Mouse (Mus musculus) CH12.LX (cell line): ENCODE results near the gene Rhbdf2. TPM values are rescaled to one million over a fixed set of nuclear protein-coding genes. Genes with fewer than 3 reads are reported as not detected.

ENCODE experiments used
- DNase-seq: peaks from one replicate; pipeline ENCODE4 v3.0.0-alpha.2; 2013; ENCODE audit errors: extremely low read depth
- H3K27ac ChIP-seq: 2 replicates; pipeline ENCODE4 v1.5.1; 2012; ENCODE audit warnings: low read depth, mild to moderate bottlenecking, control low read depth, moderate library complexity; ENCODE audit not compliant: insufficient read depth
- H3K27me3 ChIP-seq: replicated peaks from 2 replicates; pipeline ENCODE3; 2012; ENCODE audit warnings: inconsistent platforms
- H3K36me3 ChIP-seq, 2 experiments: replicated peaks in 1 of 2; 2 replicates each; pipeline versions ENCODE3 to v1.6.1; 2012; ENCODE audit warnings: inconsistent platforms in 1 of 2, low read length in 1 of 2, mild to moderate bottlenecking in 1 of 2, mixed read lengths in 1 of 2, moderate library complexity in 1 of 2; ENCODE audit not compliant: control insufficient read depth in 1 of 2, insufficient read depth in 1 of 2
- H3K4me1 ChIP-seq, 2 experiments: 2 replicates each; pipeline ENCODE4 v1.6.1; 2012; ENCODE audit warnings: inconsistent platforms in 1 of 2, moderate library complexity in 1 of 2; ENCODE audit not compliant: insufficient read depth in 2 of 2, control insufficient read depth in 1 of 2
- H3K4me2 ChIP-seq: 2 replicates; pipeline ENCODE4 v1.6.1; 2012; ENCODE audit warnings: low read depth, mild to moderate bottlenecking, control low read depth; ENCODE audit not compliant: poor library complexity, insufficient read depth, severe bottlenecking
- H3K4me3 ChIP-seq, 3 experiments: fragments of 150-350 bp in 1 of 3; sonication (generic) in 1 of 3; replicated peaks in 1 of 3; 2 replicates each; pipeline versions ENCODE3 to v1.5.1; 2011 to 2012; ENCODE audit warnings: low read depth in 2 of 3, low read length in 2 of 3, mild to moderate bottlenecking in 2 of 3, moderate library complexity in 2 of 3, control low read depth in 1 of 3, improper control_type of control experiment in 1 of 3, inconsistent platforms in 1 of 3, mixed read lengths in 1 of 3; ENCODE audit not compliant: poor library complexity in 1 of 3
- H3K79me2 ChIP-seq: replicated peaks from 2 replicates; pipeline ENCODE4 v1.6.1; 2012; ENCODE audit warnings: mild to moderate bottlenecking, moderate library complexity; ENCODE audit not compliant: control insufficient read depth, poor library complexity, insufficient read depth, severe bottlenecking; ENCODE audit errors: extremely low read depth
- H3K9ac ChIP-seq: 2 replicates; pipeline ENCODE4 v1.6.1; 2012; ENCODE audit warnings: low read depth, mild to moderate bottlenecking, control low read depth, moderate library complexity; ENCODE audit not compliant: insufficient read depth
- H3K9me3 ChIP-seq: replicated peaks from 2 replicates; pipeline ENCODE3; 2012; ENCODE audit warnings: low read length, inconsistent platforms, mixed read lengths
- CTCF ChIP-seq, 2 experiments: IDR thresholded peaks in 1 of 2; conservative IDR thresholded peaks in 1 of 2; 2 replicates each; pipeline ENCODE4 v1.5.1; 2011 to 2012; ENCODE audit warnings: low read depth in 2 of 2, low read length in 2 of 2, improper control_type of control experiment in 1 of 2, inconsistent platforms in 1 of 2, mild to moderate bottlenecking in 1 of 2, moderate library complexity in 1 of 2
- POLR2A ChIP-seq: IDR thresholded peaks from 2 replicates; pipeline ENCODE4 v1.6.1; 2011; ENCODE audit warnings: low read depth, mild to moderate bottlenecking, improper control_type of control experiment, low read length
- POLR2AphosphoS2 ChIP-seq: IDR thresholded peaks from 2 replicates; pipeline ENCODE4 v1.6.1; 2011; ENCODE audit warnings: low read depth, low read length, improper control_type of control experiment
- RAD21 ChIP-seq: IDR thresholded peaks from 2 replicates; pipeline ENCODE4 v1.6.1; 2011; ENCODE audit warnings: low read depth, mild to moderate bottlenecking, low read length, improper control_type of control experiment, moderate library complexity
- SMC3 ChIP-seq: IDR thresholded peaks from 2 replicates; pipeline ENCODE4 v1.6.1; 2011; ENCODE audit warnings: low read depth, low read length, improper control_type of control experiment
- TCF12 ChIP-seq: IDR thresholded peaks from 2 replicates; pipeline ENCODE4 v1.6.1; 2014; ENCODE audit warnings: low read depth, mild to moderate bottlenecking, inconsistent platforms, low read length, improper control_type of control experiment
- USF1 ChIP-seq: IDR thresholded peaks from 2 replicates; pipeline ENCODE4 v1.6.1; 2014; ENCODE audit warnings: low read depth, mild to moderate bottlenecking, inconsistent platforms, low read length, improper control_type of control experiment
- ZNF384 ChIP-seq: IDR thresholded peaks from 2 replicates; pipeline ENCODE4 v1.6.1; 2012; ENCODE audit warnings: low read depth, low read length, improper control_type of control experiment, inconsistent platforms
- dilution Hi-C: fragments of 300-500 bp; cut with MboI; formaldehyde crosslinking; loops from 2 replicates; pipeline ENCODE4 v1.14.3; 2020; ENCODE audit warnings: low sequenced_read_pairs; ENCODE audit not compliant: extremely low pct_unique_long_range_greater_than_20kb, extremely low pct_ligation_motif_present
- in situ Hi-C: fragments of 300-500 bp; cut with MboI; formaldehyde crosslinking; loops from 3 replicates; pipeline ENCODE4 v1.14.3; 2019; ENCODE audit warnings: low sequenced_read_pairs, low pct_ligation_motif_present, low pct_unique_long_range_greater_than_20kb, mixed read lengths
- polyA plus RNA-seq: library from polyadenylated mRNA; unstranded; fragments of >175 nt; gene quantifications from 2 replicates; pipeline ENCODE4 v1.2.1, GENCODE M21; 2012; ENCODE audit warnings: low read depth; ENCODE audit not compliant: insufficient read length
- total RNA-seq, 2 experiments: library from RNA; depleted of rRNA; stranded (reverse); fragments of 300-350 nt in 1 of 2; fragments of >200 nt in 1 of 2; gene quantifications; 2 replicates each; pipeline ENCODE4 v1.2.3; 2012 to 2014

The Rhbdf2 gene
- total and polyA plus RNA-seq, 3 experiments: 3.1 to 14.7 (median 12.1) TPM

DNA sequence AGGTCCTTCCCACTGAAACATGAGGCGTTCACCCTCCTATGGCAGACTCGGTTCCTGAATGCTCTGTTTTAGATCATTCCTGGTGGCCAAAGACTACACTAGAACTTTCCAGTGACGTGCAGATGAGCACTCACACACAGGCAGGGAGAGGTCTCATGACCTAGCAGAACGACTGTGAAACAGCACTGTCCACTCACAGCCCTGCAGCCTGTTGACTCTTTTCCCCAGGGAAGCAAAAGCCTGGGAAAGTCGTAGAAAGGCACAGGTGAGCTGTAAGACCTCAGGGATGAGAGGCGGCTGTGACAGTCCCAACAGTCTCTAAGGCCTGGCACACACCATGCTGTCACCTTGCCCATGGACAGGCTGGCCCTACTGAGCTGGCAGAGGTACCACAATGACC is 70.5 kb downstream of the Rhbdf2 start:
- no peaks in the 10 kb centered on the region for H3K27me3 ChIP-seq
- no peaks in the 10 kb centered on the region for H3K79me2 ChIP-seq
- in situ Hi-C loops: loop anchor here (5.0 kb wide), 1 partner anchor 36 kb away; no protein-coding TSS in a partner anchor
- no peak overlapping the region for H3K4me3 ChIP-seq
- no peak overlapping the region for H3K9ac ChIP-seq
- H3K9me3 ChIP-seq: peaks cover 4% of the 10 kb centered on the region
- DNase-seq: no peak
- no peak overlapping the region for H3K4me2 ChIP-seq
- H3K27ac ChIP-seq: no peak overlapping the region
- dilution Hi-C loops: no loop called here
- peaks cover 10 to 75% of the 10 kb centered on the region in 2 experiments; a peak in 3 of 4 replicates for H3K4me1 ChIP-seq
- peaks cover 0 to 52% of the 10 kb centered on the region in 2 experiments for H3K36me3 ChIP-seq
- TF ChIP-seq CTCF (conservative IDR thresholded peaks at IDR 0.05 in 1 of 2, IDR thresholded peaks at IDR 0.05 in 1 of 2; ENCODE audit: low read depth in 2 of 2, low read length in 2 of 2): no peak
- no peak for TF ChIP-seq ZNF384
- TF ChIP-seq POLR2AphosphoS2: no peak
- TF ChIP-seq USF1: no peak

GRCm38 (mm10) chr11:116555572-116555971 is 71.2 kb downstream of the Rhbdf2 start:
- Histone ChIP-seq H3K4me1 (peaks cover 8 to 73% of the 10 kb centered on the region in 2 experiments; a peak in 3 of 4 replicates), H3K36me3 (peaks cover 0 to 51% of the 10 kb centered on the region in 2 experiments), H3K27ac (no peak overlapping the region), H3K9me3 (peaks cover 4% of the 10 kb centered on the region), H3K9ac (no peak overlapping the region), H3K27me3 (no peaks in the 10 kb centered on the region), H3K4me3 (no peak overlapping the region), H3K79me2 (no peaks in the 10 kb centered on the region), H3K4me2 (no peak overlapping the region)
- peak; percentile 31 for DNase-seq
- no peak for TF ChIP-seq POLR2A
- 0 out of 2 replicates have a peak, but pooled peaks have one; percentile 18 for TF ChIP-seq TCF12
- no peak for TF ChIP-seq POLR2AphosphoS2
- TF ChIP-seq ZNF384: no peak
- in situ Hi-C loops: loop anchor here (5.0 kb wide), 1 partner anchor 37 kb away; no protein-coding TSS in a partner anchor
- dilution Hi-C loops: no loop called here

GRCm38 (mm10) chr11:116554171-116554878 is 72.5 kb downstream of the Rhbdf2 start:
- H3K9ac ChIP-seq: no peak overlapping the region
- H3K4me3 ChIP-seq: no peak overlapping the region
- peaks cover 4% of the 10 kb centered on the region for H3K9me3 ChIP-seq
- TF ChIP-seq CTCF (conservative IDR thresholded peaks at IDR 0.05 in 1 of 2, IDR thresholded peaks at IDR 0.05 in 1 of 2; ENCODE audit: low read depth in 2 of 2, low read length in 2 of 2): peak; percentile 69 to 87
- TF ChIP-seq RAD21: peak; percentile 61
- no peak for TF ChIP-seq POLR2AphosphoS2
- TF ChIP-seq SMC3: peak; percentile 93
- no peak overlapping the region for H3K27ac ChIP-seq
- in situ Hi-C loops (no loop called here), dilution Hi-C loops (no loop called here)
- H3K36me3 ChIP-seq: peaks cover 0 to 54% of the 10 kb centered on the region in 2 experiments
- no peaks in the 10 kb centered on the region for H3K79me2 ChIP-seq
- peaks cover 8 to 66% of the 10 kb centered on the region in 2 experiments; a peak in 3 of 4 replicates for H3K4me1 ChIP-seq
- H3K27me3 ChIP-seq: no peaks in the 10 kb centered on the region
- peak; percentile 66 for DNase-seq
- no peak overlapping the region for H3K4me2 ChIP-seq
